Mouse (Mus musculus) liver, postnatal 0 days (tissue): ENCODE results near the gene Fam155a. TPM values are rescaled to one million over a fixed set of nuclear protein-coding genes. Genes with fewer than 3 reads are reported as not detected.

ENCODE experiments used
- ATAC-seq: fragments of 200-750 bp; cut with Nextera tagmentation; 2 replicates; pipeline ENCODE4 v1.8.0; 2017; ENCODE audit warnings: mild to moderate bottlenecking, moderate library complexity
- DNase-seq: peaks from one replicate; pipeline ENCODE4 v3.0.0-alpha.2; 2016
- H3K27ac ChIP-seq: fragments of 300-500 bp; sonication (generic); 2 replicates; pipeline ENCODE4 v1.5.1; 2014; ENCODE audit warnings: antibody characterized with exemption, moderate library complexity, mild to moderate bottlenecking, low read depth
- H3K27me3 ChIP-seq: fragments of 300-500 bp; sonication (generic); 2 replicates; pipeline ENCODE4 v1.6.1; 2014; ENCODE audit warnings: low read length, control low read depth, mixed read lengths; ENCODE audit not compliant: insufficient read depth
- H3K36me3 ChIP-seq: fragments of 300-500 bp; sonication (generic); replicated peaks from 2 replicates; pipeline ENCODE4 v1.6.1; 2014; ENCODE audit warnings: mild to moderate bottlenecking, control low read depth, low read length, moderate library complexity, mixed read lengths; ENCODE audit not compliant: insufficient read depth
- H3K4me1 ChIP-seq: fragments of 300-500 bp; sonication (generic); 2 replicates; pipeline ENCODE4 v1.6.1; 2014; ENCODE audit warnings: antibody characterized with exemption, mild to moderate bottlenecking, control low read depth; ENCODE audit not compliant: insufficient read depth
- H3K4me2 ChIP-seq: fragments of 300-500 bp; sonication (generic); 2 replicates; pipeline ENCODE4 v1.6.1; 2014; ENCODE audit warnings: low read depth, mild to moderate bottlenecking, low read length, moderate library complexity, mixed read lengths
- H3K4me3 ChIP-seq: fragments of 300-500 bp; sonication (generic); 2 replicates; pipeline ENCODE4 v1.5.1; 2014; ENCODE audit warnings: low read depth, low read length
- H3K9ac ChIP-seq: fragments of 300-500 bp; sonication (generic); replicated peaks from 2 replicates; pipeline ENCODE4 v1.6.1; 2014; ENCODE audit warnings: mild to moderate bottlenecking, moderate library complexity
- H3K9me3 ChIP-seq: fragments of 300-500 bp; sonication (generic); 2 replicates; pipeline ENCODE4 v1.6.1; 2016; ENCODE audit warnings: mild to moderate bottlenecking, control low read depth, low read length, mixed read lengths
- CTCF ChIP-seq: sonication (generic); IDR thresholded peaks from 2 replicates; pipeline ENCODE4 v1.5.1; 2016; ENCODE audit warnings: antibody characterized with exemption, low read depth
- EP300 ChIP-seq: IDR thresholded peaks from 2 replicates; pipeline ENCODE4 v1.6.1; 2016; ENCODE audit warnings: antibody characterized with exemption, low read depth, mild to moderate bottlenecking
- WGBS: fragments of 180-500 bp; shearing (Covaris S2); extraction: QIAGEN DNeasy Blood & Tissue Kit; methylation state at CpG from one replicate; pipeline ENCODE4 v1.1.7; 2014; ENCODE audit not compliant: insufficient replicate concordance; 5-methylcytosine and 5-hydroxymethylcytosine counted together
- polyA plus RNA-seq: library from polyadenylated mRNA; unstranded; fragments of >200 nt; fragmentation: Nextera tagmentation; extraction: Ambion mirVana; gene quantifications from 2 replicates; pipeline ENCODE4 v1.2.1, GENCODE M21; 2015

The Fam155a gene
- polyA plus RNA-seq, 1 experiment from 2014 or later = not detected

DNA sequence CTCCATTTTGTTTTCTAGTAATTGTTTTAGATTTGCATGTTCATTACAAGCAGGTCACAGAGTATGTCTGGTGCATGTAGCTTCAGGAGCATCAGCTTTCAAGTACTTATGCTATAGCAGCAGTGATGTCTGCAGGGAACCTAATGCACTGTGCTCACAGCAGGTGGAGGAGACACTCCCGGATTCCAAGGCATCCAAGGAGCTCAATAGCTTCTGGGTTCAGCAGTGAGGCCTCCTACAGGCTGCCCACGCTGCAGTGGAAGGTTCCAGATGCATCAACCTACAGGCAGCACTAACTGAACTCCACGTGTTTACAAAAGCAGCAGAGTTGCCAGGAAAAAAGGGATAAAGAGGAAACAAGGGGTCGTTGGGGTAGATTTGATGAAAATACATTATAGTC is 559.2 kb downstream of the Fam155a start:
- H3K4me1 ChIP-seq = no peaks in the 10 kb centered on the region
- no peak for TF ChIP-seq CTCF
- TF ChIP-seq EP300 = no peak
- H3K36me3 ChIP-seq = no peaks in the 10 kb centered on the region
- DNase-seq (no peak), ATAC-seq (no peak)
- no peak overlapping the region for H3K9ac ChIP-seq
- H3K4me3 ChIP-seq = no peak overlapping the region
- H3K9me3 ChIP-seq = no peaks in the 10 kb centered on the region
- no peak overlapping the region for H3K27ac ChIP-seq
- 53% methylated on average over 4 of the region's 4 CpGs for WGBS
- no peak overlapping the region for H3K4me2 ChIP-seq
- no peaks in the 10 kb centered on the region for H3K27me3 ChIP-seq

DNA sequence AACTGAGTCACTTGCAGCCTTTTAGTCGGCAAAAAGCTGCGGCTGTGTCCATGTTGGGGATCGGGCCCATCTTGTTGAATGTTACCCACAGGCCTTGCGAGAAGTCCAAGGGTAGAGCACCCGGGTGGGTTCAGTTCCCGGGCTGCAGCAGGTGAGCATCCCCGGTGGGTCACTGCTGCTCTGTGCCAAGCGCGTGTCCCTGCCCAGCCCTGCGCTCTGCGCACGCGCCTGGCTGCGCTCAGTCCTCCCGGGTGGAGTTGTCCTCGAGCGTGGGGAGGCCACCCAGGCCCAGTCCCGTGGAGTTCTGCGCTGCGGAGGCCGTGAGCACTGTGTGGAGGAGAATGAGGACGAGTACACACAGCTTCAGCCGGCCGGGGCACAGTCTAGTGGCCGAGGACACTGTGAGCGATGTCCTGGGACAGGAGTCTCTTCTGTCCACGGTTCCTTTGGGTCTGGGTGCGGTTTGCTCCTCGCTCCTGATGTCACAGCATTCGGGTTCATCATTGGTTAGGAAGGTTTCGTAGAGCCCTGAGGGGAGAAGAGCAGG is 563.4 kb downstream of the Fam155a start:
- WGBS = 85% methylated on average over 31 of the region's 31 CpGs
- H3K4me1 ChIP-seq = no peaks in the 10 kb centered on the region
- ATAC-seq = no peak
- no peak overlapping the region for H3K4me3 ChIP-seq
- DNase-seq = no peak
- TF ChIP-seq CTCF = no peak
- no peak for TF ChIP-seq EP300
- H3K4me2 ChIP-seq = no peak overlapping the region
- no peaks in the 10 kb centered on the region for H3K36me3 ChIP-seq
- no peak overlapping the region for H3K27ac ChIP-seq
- H3K27me3 ChIP-seq = no peaks in the 10 kb centered on the region
- no peaks in the 10 kb centered on the region for H3K9me3 ChIP-seq
- no peak overlapping the region for H3K9ac ChIP-seq

- H3K27ac ChIP-seq = no peak overlapping the region
- H3K4me1 ChIP-seq = no peaks in the 10 kb centered on the region
- H3K27me3 ChIP-seq = no peaks in the 10 kb centered on the region
- H3K9ac ChIP-seq = no peak overlapping the region
- no peak overlapping the region for H3K4me3 ChIP-seq
- 71% methylated on average over 10 of the region's 10 CpGs for WGBS
- H3K4me2 ChIP-seq = no peak overlapping the region
- H3K36me3 ChIP-seq = no peaks in the 10 kb centered on the region
- ATAC-seq = no peak
- DNase-seq = no peak
- no peaks in the 10 kb centered on the region for H3K9me3 ChIP-seq
- TF ChIP-seq EP300 (no peak), CTCF (no peak)
These were observed 566.5 kb downstream of the Fam155a start for GRCm38 (mm10) chr8:9204345-9205067.

- no peak overlapping the region for H3K27ac ChIP-seq
- whole genome bisulfite sequencing = 68% methylated on average over 3 of the region's 3 CpGs
- ATAC-seq = no peak
These were observed 570.9 kb downstream of the Fam155a start for GRCm38 (mm10) chr8:9200099-9200498.

DNA sequence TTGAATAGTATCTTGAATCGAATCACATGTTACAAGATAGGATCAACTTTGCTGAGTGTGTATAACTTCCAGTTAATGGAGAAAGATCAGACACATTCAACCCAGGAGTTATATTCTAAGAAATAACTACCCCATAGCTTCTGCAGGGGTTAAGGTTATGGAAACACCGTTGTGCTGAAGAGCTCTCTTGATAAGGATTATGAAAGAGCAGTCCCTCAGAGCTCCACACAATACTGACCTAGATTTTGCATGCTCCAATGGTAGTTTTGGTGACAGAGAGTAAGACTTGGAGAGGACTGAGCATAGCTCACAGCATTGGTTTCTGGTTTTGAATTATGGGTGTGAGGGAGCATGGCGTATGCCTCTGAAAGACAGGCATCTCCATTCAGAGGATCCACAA is 579.3 kb downstream of the Fam155a start:
- TF ChIP-seq EP300 = no peak
- TF ChIP-seq CTCF = no peak
- H3K4me3 ChIP-seq = no peak overlapping the region
- H3K9me3 ChIP-seq = no peaks in the 10 kb centered on the region
- H3K9ac ChIP-seq = no peak overlapping the region
- no peak for ATAC-seq
- H3K36me3 ChIP-seq = no peaks in the 10 kb centered on the region
- H3K27me3 ChIP-seq = no peaks in the 10 kb centered on the region
- no peak overlapping the region for H3K27ac ChIP-seq
- no peak for DNase-seq
- no peaks in the 10 kb centered on the region for H3K4me1 ChIP-seq
- H3K4me2 ChIP-seq = no peak overlapping the region
- 64% methylated on average over 3 of the region's 3 CpGs for WGBS

More at GRCm38 (mm10) chr8:9200099-9200498, 570.9 kb downstream of the Fam155a start:
- TF ChIP-seq CTCF (no peak), EP300 (no peak)
- Histone ChIP-seq H3K4me3 (no peak overlapping the region), H3K27me3 (no peaks in the 10 kb centered on the region), H3K9me3 (no peaks in the 10 kb centered on the region), H3K9ac (no peak overlapping the region), H3K36me3 (no peaks in the 10 kb centered on the region), H3K4me1 (no peaks in the 10 kb centered on the region), H3K4me2 (no peak overlapping the region)
- DNase-seq = no peak

DNA sequence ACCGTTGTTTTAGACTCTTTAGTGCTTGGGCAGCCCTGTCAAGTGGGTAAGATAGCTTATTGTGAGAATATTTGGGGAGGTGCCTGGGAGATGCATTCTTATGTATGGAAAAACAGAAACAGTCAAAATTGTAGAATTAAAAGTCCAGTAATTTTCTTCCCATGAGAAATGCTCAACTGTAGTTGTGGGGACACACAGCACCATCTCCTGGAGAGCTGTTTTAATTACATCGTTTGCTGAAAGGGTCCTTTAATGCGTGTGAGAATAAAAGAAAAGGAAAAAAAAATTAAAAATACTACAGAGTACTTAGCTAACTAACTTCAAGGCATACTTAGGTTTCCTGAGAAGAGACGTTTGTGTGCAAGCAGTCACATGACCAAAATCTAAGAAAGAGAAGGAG is 582.3 kb downstream of the Fam155a start:
- WGBS = 37% methylated on average over 4 of the region's 4 CpGs
- DNase-seq (no peak), ATAC-seq (no peak)
- H3K27ac ChIP-seq = no peak overlapping the region
- no peaks in the 10 kb centered on the region for H3K4me1 ChIP-seq
- H3K9me3 ChIP-seq = no peaks in the 10 kb centered on the region
- H3K27me3 ChIP-seq = no peaks in the 10 kb centered on the region
- H3K36me3 ChIP-seq = no peaks in the 10 kb centered on the region
- TF ChIP-seq EP300 = no peak
- peak; percentile 40 for TF ChIP-seq CTCF
- H3K9ac ChIP-seq = no peak overlapping the region
- no peak overlapping the region for H3K4me3 ChIP-seq
- no peak overlapping the region for H3K4me2 ChIP-seq
